Mouse (Mus musculus) embryonic facial prominence, embryonic 10.5 days (tissue): ENCODE data around the gene Ppif. TPM values are rescaled to one million over a fixed set of nuclear protein-coding genes. Genes with fewer than 3 reads are reported as not detected.
A peak's percentile ranks its signal among the peaks of the same experiment; 100 is the strongest.

Experiments used
- DNase-seq: peaks from one replicate; pipeline ENCODE4 v3.0.0-alpha.2; 2017; ENCODE audit warnings: low spot score
- H3K27ac ChIP-seq: fragments of 300-500 bp; sonication (generic); replicated peaks from 2 replicates; pipeline ENCODE4 v1.5.1; 2016; ENCODE audit warnings: mild to moderate bottlenecking
- H3K27me3 ChIP-seq: fragments of 300-500 bp; sonication (generic); replicated peaks from 2 replicates; pipeline ENCODE4 v1.6.1; 2016; ENCODE audit warnings: low read depth, mild to moderate bottlenecking; ENCODE audit not compliant: poor library complexity, severe bottlenecking
- H3K36me3 ChIP-seq: fragments of 300-500 bp; sonication (generic); replicated peaks from 2 replicates; pipeline ENCODE4 v1.6.1; 2016; ENCODE audit warnings: mild to moderate bottlenecking, moderate library complexity
- H3K4me1 ChIP-seq: fragments of 300-500 bp; sonication (generic); 2 replicates; pipeline ENCODE4 v1.6.1; 2016
- H3K4me3 ChIP-seq: fragments of 300-500 bp; sonication (generic); 2 replicates; pipeline ENCODE4 v1.5.1; 2016; ENCODE audit warnings: mild to moderate bottlenecking, moderate library complexity
- H3K9me3 ChIP-seq: fragments of 300-500 bp; sonication (generic); 2 replicates; pipeline ENCODE4 v1.6.1; 2016; ENCODE audit warnings: mild to moderate bottlenecking
- WGBS: fragments of 180-500 bp; shearing (Covaris S2); methylation state at CpG from one replicate; pipeline ENCODE4 v1.1.7; 2016; 5-methylcytosine and 5-hydroxymethylcytosine counted together
- polyA plus RNA-seq: library from polyadenylated mRNA; unstranded; fragments of >200 nt; fragmentation: Nextera tagmentation; extraction: Ambion mirVana; gene quantifications from 2 replicates; pipeline ENCODE4 v1.2.1, GENCODE M21; 2016

Ppif gene
- polyA plus RNA-seq, 1 experiment from 2014 or later: 77.0 TPM

DNA sequence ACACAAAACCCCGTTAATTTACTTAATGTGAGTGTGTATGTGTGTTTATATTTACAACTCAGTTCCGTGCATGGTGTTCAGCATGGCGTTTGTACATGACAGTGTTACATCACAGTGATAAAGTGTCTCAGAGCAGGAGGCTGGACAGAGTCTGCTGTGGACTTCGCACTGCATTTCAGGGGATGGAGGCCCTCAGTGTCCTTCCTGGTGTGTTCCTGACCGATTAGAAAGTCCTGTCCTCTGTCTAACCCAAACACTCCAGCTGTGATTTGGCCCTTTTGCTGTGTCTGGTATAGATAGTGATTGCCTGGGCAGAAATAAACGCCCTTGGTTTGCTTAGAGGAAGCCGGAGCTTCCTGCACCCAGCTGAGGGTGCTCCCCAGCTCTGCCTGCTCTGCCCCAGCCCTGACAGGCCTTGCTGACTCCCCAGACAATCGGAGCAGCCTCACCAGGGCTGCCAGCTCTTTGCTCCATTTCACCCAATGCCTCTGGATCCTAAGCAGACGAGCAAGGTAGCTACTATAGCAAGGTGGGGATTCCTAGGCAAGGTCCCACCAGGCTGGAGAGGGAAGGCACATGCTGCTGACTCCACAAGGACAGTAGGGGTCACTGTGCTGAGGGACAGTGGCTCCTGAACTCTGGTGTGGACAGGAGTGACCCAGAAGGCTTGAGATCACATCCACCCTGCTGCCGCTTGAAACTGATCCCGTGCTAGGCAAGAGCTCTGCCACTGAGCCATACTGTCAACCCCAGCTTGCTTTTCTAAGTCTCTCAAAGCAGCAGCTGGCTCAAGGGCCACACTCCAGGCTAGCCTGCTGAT lies 51.6 kb downstream of the Ppif start:
- Histone ChIP-seq H3K4me3 (no peak overlapping the region), H3K9me3 (no peaks in the 10 kb centered on the region), H3K27me3 (no peaks in the 10 kb centered on the region), H3K27ac (no peak overlapping the region), H3K36me3 (peaks cover 54% of the 10 kb centered on the region), H3K4me1 (peaks cover 54% of the 10 kb centered on the region)
- no peak for DNase-seq
- WGBS: 73% methylated on average over 11 of the region's 11 CpGs

DNA sequence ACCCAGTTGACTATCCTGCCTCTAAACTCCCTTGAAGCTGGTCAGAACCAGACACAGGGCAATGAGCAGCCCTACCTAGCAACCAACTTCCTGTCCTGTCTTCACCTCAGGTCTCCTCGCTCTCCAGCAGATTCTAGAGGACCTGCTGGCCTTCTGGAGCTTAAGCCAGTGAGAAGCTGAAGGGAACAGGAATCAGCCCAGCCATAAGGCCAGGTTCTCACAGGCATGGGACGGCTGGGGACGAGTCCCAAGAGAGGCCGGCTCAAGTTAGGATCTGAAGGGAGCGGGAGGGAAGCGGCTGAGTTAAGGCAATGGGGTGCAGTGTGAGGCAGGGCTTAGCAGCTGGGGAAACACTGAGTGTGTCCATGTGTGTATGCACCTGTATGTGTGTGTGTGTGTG lies 52.4 kb downstream of the Ppif start:
- DNase-seq: no peak
- Histone ChIP-seq H3K4me1 (peaks cover 54% of the 10 kb centered on the region), H3K27ac (no peak overlapping the region), H3K4me3 (no peak overlapping the region), H3K27me3 (no peaks in the 10 kb centered on the region), H3K9me3 (no peaks in the 10 kb centered on the region), H3K36me3 (peaks cover 55% of the 10 kb centered on the region)
- 90% methylated on average over 6 of the region's 6 CpGs for WGBS

- peak overlapping the region; percentile 69; the same call in 1 of the 2 replicates for H3K27ac ChIP-seq
- no peaks in the 10 kb centered on the region for H3K27me3 ChIP-seq
These were observed 53.3 kb downstream of the Ppif start for GRCm38 (mm10) chr14:25746971-25747945.

DNA sequence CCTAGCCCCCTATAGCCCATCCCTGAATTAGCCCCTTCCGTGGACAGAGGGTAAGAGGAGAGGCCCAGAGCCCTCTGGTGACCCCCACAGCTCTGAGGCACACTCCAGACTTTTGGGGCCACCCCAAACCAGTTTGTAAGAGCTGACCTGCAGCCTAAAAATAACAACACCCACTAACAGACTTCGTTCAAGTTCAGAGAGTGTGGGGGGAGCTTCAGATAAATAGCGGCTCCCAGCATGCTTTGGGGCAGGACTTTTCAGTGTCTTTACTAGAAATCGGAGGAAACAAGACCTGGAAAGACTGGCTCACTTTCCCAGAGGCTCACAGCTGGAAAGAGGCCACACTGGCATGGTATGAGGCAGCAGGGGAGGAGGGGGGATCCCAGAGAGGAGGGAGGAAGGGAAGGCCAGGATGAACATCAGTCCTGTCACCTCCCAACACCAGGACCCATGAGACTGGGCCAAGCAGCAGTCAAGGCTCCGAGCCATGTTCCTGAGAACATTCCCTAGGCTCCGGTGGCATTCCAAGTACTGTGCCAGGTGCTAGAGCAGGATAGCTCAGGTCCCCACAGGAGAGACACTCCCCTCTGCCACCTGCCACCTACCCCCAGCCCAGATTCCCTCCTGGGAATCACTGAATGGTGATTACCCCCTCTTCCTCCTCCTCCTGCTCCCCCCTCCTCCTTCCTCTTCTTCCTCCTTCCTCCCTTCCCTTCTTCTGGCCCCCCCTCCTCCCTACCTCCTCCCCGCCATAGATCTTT lies 54.2 kb downstream of the Ppif start:
- peak overlapping the region; percentile 69 for H3K27ac ChIP-seq
- H3K36me3 ChIP-seq: peaks cover 61% of the 10 kb centered on the region
- WGBS: 70% methylated on average over 7 of the region's 7 CpGs
- no peaks in the 10 kb centered on the region for H3K9me3 ChIP-seq
- no peak for DNase-seq
- H3K4me3 ChIP-seq: no peak overlapping the region
- H3K4me1 ChIP-seq: peaks cover 52% of the 10 kb centered on the region
- no peaks in the 10 kb centered on the region for H3K27me3 ChIP-seq

More at GRCm38 (mm10) chr14:25746971-25747945, 53.3 kb downstream of the Ppif start:
- Histone ChIP-seq H3K9me3 (no peaks in the 10 kb centered on the region), H3K4me3 (no peak overlapping the region), H3K4me1 (peaks cover 52% of the 10 kb centered on the region), H3K36me3 (peaks cover 62% of the 10 kb centered on the region)
- no peak for DNase-seq
- 83% methylated on average over 21 of the region's 21 CpGs for WGBS

- no peaks in the 10 kb centered on the region for H3K9me3 ChIP-seq
- H3K27me3 ChIP-seq: no peaks in the 10 kb centered on the region
- 23% methylated on average over 13 of the region's 13 CpGs for WGBS
- DNase-seq: peak; percentile 84
- H3K4me3 ChIP-seq: peak overlapping the region; percentile 15; the same call in 1 of the 2 replicates
- H3K36me3 ChIP-seq: peaks cover 55% of the 10 kb centered on the region
- peaks cover 54% of the 10 kb centered on the region for H3K4me1 ChIP-seq
- peak overlapping the region; percentile 73 for H3K27ac ChIP-seq
These were observed 55.4 kb downstream of the Ppif start for GRCm38 (mm10) chr14:25749143-25749909.

Other genes with a start within 250 kb of the Ppif start
- gene Zmiz1, start 235.0 kb upstream of the Ppif start, polyA plus RNA-seq: 42.8 and 45.6 TPM in 2 replicates
- gene Zcchc24, start 74.9 kb downstream of the Ppif start, polyA plus RNA-seq: 12.9 and 15.2 TPM in 2 replicates
- gene Anxa11, start 148.0 kb downstream of the Ppif start, polyA plus RNA-seq: 5.3 and 6.1 TPM in 2 replicates
- gene Plac9a, start 208.9 kb downstream of the Ppif start, polyA plus RNA-seq: not detected in 2 replicates
- 2.2 and 2.4 TPM in 2 replicates for gene Tmem254a, start 233.5 kb downstream of the Ppif start, polyA plus RNA-seq
- 0.09 TPM in 1 of 2 replicates, not detected in the other for gene Cphx1, start 244.2 kb downstream of the Ppif start, polyA plus RNA-seq